Mouse (Mus musculus) kidney, postnatal 25 days (tissue): Measurements from ENCODE around the gene H2afb3.
"Not testable (repeated sequence)": the region's sequence is repeated elsewhere in the genome, so short reads cannot be mapped to it uniquely, and the experiment has no call there.

ENCODE experiments used
- DNase-seq, 2 experiments: peaks; one replicate each; pipeline ENCODE4 v3.0.0; 2021; ENCODE audit warnings: mixed read lengths in 2 of 2

H2afb3 gene

GRCm38 (mm10) chrX:120312995-120313394, at the start of gene H2afb3:
Gene H2afb3 (minus strand): TSS chrX:120313095.
- DNase-seq: not testable (repeated sequence)

GRCm38 (mm10) chrX:120301469-120302175, 11.3 kb downstream of the H2afb3 start:
- no peak for DNase-seq

GRCm38 (mm10) chrX:120292832-120293750, 19.8 kb downstream of the H2afb3 start:
- peak in 1 of 2 experiments; percentile 26 for DNase-seq

DNA sequence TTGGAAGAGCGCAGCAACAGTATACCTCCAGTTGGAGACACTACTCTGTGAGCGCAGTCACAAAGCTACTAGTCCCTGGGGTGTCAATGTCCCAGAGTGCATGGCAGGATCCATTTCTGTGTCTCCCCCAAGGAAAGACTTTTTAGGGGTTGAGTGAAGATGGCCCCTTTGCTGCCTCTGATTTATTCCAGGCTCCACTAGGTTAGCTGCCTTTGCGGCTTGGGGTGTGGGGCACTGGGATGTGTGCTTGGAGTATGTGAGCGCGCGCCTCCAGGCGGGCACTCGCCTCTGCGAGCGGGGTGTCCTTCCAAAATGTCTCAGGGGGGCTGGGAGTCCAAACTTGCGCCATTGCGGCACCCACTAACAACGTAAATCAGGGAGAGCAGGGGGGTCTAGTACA, 21.2 kb downstream of the H2afb3 start:
- DNase-seq: peak in 1 of 2 experiments; percentile 24

GRCm38 (mm10) chrX:120290900-120291280, 22.0 kb downstream of the H2afb3 start:
- DNase-seq: peak in 1 of 2 experiments; percentile 26

DNA sequence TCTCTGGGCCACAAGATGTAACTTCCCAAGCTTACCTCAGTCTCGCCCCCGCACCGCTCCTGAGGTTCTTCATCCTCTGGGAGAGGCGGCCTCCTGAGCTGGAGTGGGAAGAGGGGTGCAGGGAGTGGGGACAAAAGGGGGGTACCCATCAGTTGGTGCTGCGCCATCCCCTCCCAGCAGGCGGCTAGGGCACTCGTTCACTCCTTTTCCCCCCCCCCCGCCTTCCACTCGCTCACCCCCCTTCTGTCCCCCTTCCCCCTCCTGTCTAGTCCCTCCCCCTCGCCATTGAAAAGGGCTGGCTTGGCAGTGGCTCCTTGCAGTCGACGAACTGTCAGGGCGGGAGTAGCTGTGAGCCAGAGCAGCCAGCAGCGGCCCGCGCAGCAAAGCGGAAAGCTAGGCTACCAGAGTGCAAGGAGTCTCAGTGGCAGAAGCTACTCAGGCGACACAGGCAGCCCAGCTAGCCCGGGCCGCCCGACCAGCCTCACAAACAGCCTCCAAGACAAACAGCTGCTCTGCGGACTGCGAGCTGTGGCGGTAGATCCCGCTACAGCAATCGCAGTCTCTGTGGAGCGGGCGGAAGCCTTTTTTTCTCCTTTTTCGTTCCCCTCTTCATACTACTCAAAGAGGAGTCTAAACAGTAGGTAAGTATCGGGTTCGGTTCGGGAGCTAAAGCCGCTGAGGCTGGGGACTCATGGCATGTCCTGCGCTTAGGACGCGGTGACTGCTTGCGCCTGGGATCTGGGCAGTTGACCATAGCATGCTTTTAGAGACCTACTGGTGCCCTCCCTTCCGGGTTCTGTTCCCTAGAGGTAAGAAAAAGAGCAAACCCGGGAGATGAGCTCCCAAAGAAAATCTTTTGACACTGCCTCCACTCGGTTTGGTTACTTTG, 22.6 kb downstream of the H2afb3 start, which contains the start of gene Pcdh11x:
Gene Pcdh11x, plus strand, starts transcription at position 249 of the 889 bp plus-strand sequence.
- peak in 1 of 2 experiments; percentile 40 for DNase-seq

GRCm38 (mm10) chrX:120287502-120287901, 25.4 kb downstream of the H2afb3 start:
- DNase-seq: no peak

DNA sequence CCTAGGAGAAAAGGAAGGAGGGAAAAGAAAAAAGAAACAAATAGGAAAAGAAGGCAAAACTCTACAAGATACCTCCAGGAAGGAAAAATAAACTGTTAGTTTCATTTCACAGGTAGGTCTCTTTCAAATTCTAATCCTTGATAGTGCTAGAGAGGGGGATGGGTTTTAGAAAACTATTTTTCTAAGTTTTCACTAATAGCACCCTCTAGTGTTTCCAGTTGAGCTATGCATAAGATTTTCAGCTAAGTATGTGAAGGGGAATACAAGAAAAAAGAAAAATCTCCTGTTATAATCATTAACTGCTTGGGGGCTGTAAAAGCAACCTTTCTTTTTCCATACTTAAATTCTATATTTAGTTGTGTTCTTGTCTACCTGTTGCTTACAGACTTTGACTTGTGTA, 27.4 kb downstream of the H2afb3 start:
- no peak for DNase-seq
